Mouse (Mus musculus): ENCODE measurements at regions not wholly inside any gene's neighbourhood (a gene's known extent, or its start where the extent isn't known, plus 50 kb on each side); places are given as distances from the start of the nearest gene placed in this dataset.

- ATAC-seq (ENCODE audit: extremely low read depth, insufficient number of reproducible peaks, low FRiP score, poor library complexity, severe bottlenecking) (no peak), DNase-seq (ENCODE audit: low spot score) (no peak)
- no peak for TF ChIP-seq GATA1 (IDR thresholded peaks at IDR 0.05; ENCODE audit: borderline replicate concordance, low read length)
- TF ChIP-seq TAL1 (conservative IDR thresholded peaks at IDR 0.05; ENCODE audit: low read depth, low read length): no peak
- no peak for TF ChIP-seq GATA2 (IDR thresholded peaks at IDR 0.05; ENCODE audit: borderline replicate concordance, low read depth, low read length)
- no peak for TF ChIP-seq POLR2AphosphoS5 (IDR thresholded peaks at IDR 0.05; ENCODE audit: insufficient replicate concordance, low read depth, low read length)
- TF ChIP-seq CTCF (IDR thresholded peaks at IDR 0.05; ENCODE audit: low read depth, low read length): no peak
These were observed 51.0 kb upstream of the Car12 start for GRCm38 (mm10) chr9:66662443-66662842.

More at GRCm38 (mm10) chr9:66662443-66662842, 51.0 kb upstream of the Car12 start:
- Histone ChIP-seq H3K27me3 (ENCODE audit: insufficient read depth, low read length) (peaks cover 32% of the 10 kb centered on the region), H3K36me3 (replicated peaks) (no peaks in the 10 kb centered on the region), H3K4me3 (ENCODE audit: low read depth, low read length) (no peak overlapping the region), H3K9me3 (replicated peaks) (no peaks in the 10 kb centered on the region; the same call in 1 of the 2 replicates), H3K4me1 (ENCODE audit: insufficient read depth, low read depth, low read length) (no peaks in the 10 kb centered on the region)
